Mouse (Mus musculus) stomach, postnatal 0 days (tissue): ENCODE measurements around the gene Serpina12. TPM values are rescaled to one million over a fixed set of nuclear protein-coding genes. Genes with fewer than 3 reads are reported as not detected.
A peak's percentile ranks its signal among the peaks of the same experiment; 100 is the strongest.

ENCODE experiments used
- ATAC-seq: fragments of 200-750 bp; cut with Nextera tagmentation; 2 replicates; pipeline ENCODE4 v1.8.0; 2017; ENCODE audit not compliant: low FRiP score, low TSS enrichment
- DNase-seq: peaks from one replicate; pipeline ENCODE4 v3.0.0-alpha.2; 2016; ENCODE audit warnings: low spot score
- H3K27ac ChIP-seq: fragments of 300-500 bp; sonication (generic); replicated peaks from 2 replicates; pipeline ENCODE4 v1.5.1; 2014; ENCODE audit warnings: mild to moderate bottlenecking, control low read depth
- H3K27me3 ChIP-seq: fragments of 300-500 bp; sonication (generic); 2 replicates; pipeline ENCODE4 v1.6.1; 2014; ENCODE audit warnings: low read length; ENCODE audit not compliant: control insufficient read depth, insufficient read depth
- H3K36me3 ChIP-seq: fragments of 300-500 bp; sonication (generic); 2 replicates; pipeline ENCODE4 v1.6.1; 2014; ENCODE audit warnings: low read length, mixed read lengths; ENCODE audit not compliant: control insufficient read depth, insufficient read depth
- H3K4me1 ChIP-seq: fragments of 300-500 bp; sonication (generic); replicated peaks from 2 replicates; pipeline ENCODE4 v1.6.1; 2014; ENCODE audit warnings: antibody characterized with exemption; ENCODE audit not compliant: control insufficient read depth, insufficient read depth
- H3K4me2 ChIP-seq: fragments of 300-500 bp; sonication (generic); replicated peaks from 2 replicates; pipeline ENCODE4 v1.6.1; 2014; ENCODE audit warnings: low read depth, mild to moderate bottlenecking, control low read depth, moderate library complexity
- H3K4me3 ChIP-seq: fragments of 300-500 bp; sonication (generic); 2 replicates; pipeline ENCODE4 v1.5.1; 2014; ENCODE audit warnings: low read depth, low read length, control low read depth
- H3K9ac ChIP-seq: fragments of 300-500 bp; sonication (generic); 2 replicates; pipeline ENCODE4 v1.6.1; 2014; ENCODE audit warnings: mild to moderate bottlenecking, low read length, control low read depth, mixed read lengths
- H3K9me3 ChIP-seq: fragments of 300-500 bp; sonication (generic); 2 replicates; pipeline ENCODE4 v1.6.1; 2016; ENCODE audit warnings: low read length; ENCODE audit not compliant: control insufficient read depth
- CTCF ChIP-seq: IDR thresholded peaks from 2 replicates; pipeline ENCODE4 v1.5.1; 2016; ENCODE audit warnings: antibody characterized with exemption, low read depth, mild to moderate bottlenecking, moderate library complexity
- EP300 ChIP-seq: optimal IDR thresholded peaks from 2 replicates; pipeline ENCODE3; 2016; ENCODE audit warnings: antibody characterized with exemption
- WGBS: fragments of 180-500 bp; shearing (Covaris S2); extraction: QIAGEN DNeasy Blood & Tissue Kit; methylation state at CpG from one replicate; pipeline ENCODE4 v1.1.7; 2014; 5-methylcytosine and 5-hydroxymethylcytosine counted together
- polyA plus RNA-seq: library from polyadenylated mRNA; unstranded; fragments of >200 nt; fragmentation: Nextera tagmentation; extraction: Ambion mirVana; gene quantifications from 2 replicates; pipeline ENCODE4 v1.2.1, GENCODE M21; 2015

Gene Serpina12
- polyA plus RNA-seq, 1 experiment from 2014 or later: 2.5 TPM

- H3K36me3 ChIP-seq: no peaks in the 10 kb centered on the region
- no peak overlapping the region for H3K4me3 ChIP-seq
- TF ChIP-seq EP300 (no peak), CTCF (no peak)
- H3K9me3 ChIP-seq: no peaks in the 10 kb centered on the region
- no peak overlapping the region for H3K27ac ChIP-seq
- H3K27me3 ChIP-seq: no peaks in the 10 kb centered on the region
- peak overlapping the region; percentile 20; the same call in 1 of the 2 replicates for H3K4me2 ChIP-seq
- DNase-seq (peak; percentile 34), ATAC-seq (peak; percentile 45; the same call in 1 of the 2 replicates)
- H3K9ac ChIP-seq: no peak overlapping the region
- no peaks in the 10 kb centered on the region for H3K4me1 ChIP-seq
- 20% methylated on average over 4 of the region's 4 CpGs for WGBS
Measured at GRCm38 (mm10) chr12:104067549-104067948, 23.3 kb upstream of the Serpina12 start.

- Histone ChIP-seq H3K4me2 (no peak overlapping the region), H3K4me3 (no peak overlapping the region), H3K9me3 (no peaks in the 10 kb centered on the region), H3K36me3 (no peaks in the 10 kb centered on the region), H3K9ac (no peak overlapping the region), H3K27me3 (no peaks in the 10 kb centered on the region), H3K27ac (no peak overlapping the region), H3K4me1 (no peaks in the 10 kb centered on the region)
- DNase-seq: peak; percentile 70
- peak; percentile 58; the same call in 1 of the 2 replicates for ATAC-seq
- TF ChIP-seq CTCF (peak; percentile 87), EP300 (no peak)
- WGBS: 23% methylated on average over 8 of the region's 8 CpGs
Measured at GRCm38 (mm10) chr12:104066241-104066640, 22.0 kb upstream of the Serpina12 start.

- H3K9me3 ChIP-seq: no peaks in the 10 kb centered on the region
- DNase-seq (no peak), ATAC-seq (no peak; the same call in 1 of the 2 replicates)
- peak overlapping the region; percentile 58 for H3K27ac ChIP-seq
- no peak overlapping the region for H3K4me2 ChIP-seq
- H3K27me3 ChIP-seq: no peaks in the 10 kb centered on the region
- 55% methylated on average over 4 of the region's 4 CpGs for WGBS
- H3K9ac ChIP-seq: no peak overlapping the region
- TF ChIP-seq CTCF (no peak), EP300 (no peak)
- no peaks in the 10 kb centered on the region for H3K4me1 ChIP-seq
- no peak overlapping the region for H3K4me3 ChIP-seq
- no peaks in the 10 kb centered on the region for H3K36me3 ChIP-seq
Measured at GRCm38 (mm10) chr12:104064996-104065395, 20.8 kb upstream of the Serpina12 start.

- H3K4me2 ChIP-seq: no peak overlapping the region
- no peaks in the 10 kb centered on the region for H3K36me3 ChIP-seq
- H3K4me3 ChIP-seq: no peak overlapping the region
- H3K27ac ChIP-seq: peak overlapping the region; percentile 58
- TF ChIP-seq EP300 (no peak), CTCF (no peak)
- no peak overlapping the region for H3K9ac ChIP-seq
- H3K9me3 ChIP-seq: no peaks in the 10 kb centered on the region
- ATAC-seq: no peak
- H3K27me3 ChIP-seq: no peaks in the 10 kb centered on the region
- WGBS: 49% methylated on average over 4 of the region's 4 CpGs
- H3K4me1 ChIP-seq: no peaks in the 10 kb centered on the region
- DNase-seq: no peak
Measured at GRCm38 (mm10) chr12:104064532-104064931, 20.3 kb upstream of the Serpina12 start.

GRCm38 (mm10) chr12:104061862-104062261, 17.6 kb upstream of the Serpina12 start:
- Histone ChIP-seq H3K9ac (no peak overlapping the region), H3K4me2 (no peak overlapping the region), H3K36me3 (no peaks in the 10 kb centered on the region), H3K9me3 (no peaks in the 10 kb centered on the region), H3K27me3 (no peaks in the 10 kb centered on the region), H3K4me3 (no peak overlapping the region), H3K27ac (no peak overlapping the region), H3K4me1 (no peaks in the 10 kb centered on the region)
- 37% methylated on average over 2 of the region's 2 CpGs for WGBS
- ATAC-seq: no peak
- TF ChIP-seq CTCF: no peak
- TF ChIP-seq EP300: no peak
- no peak for DNase-seq

DNA sequence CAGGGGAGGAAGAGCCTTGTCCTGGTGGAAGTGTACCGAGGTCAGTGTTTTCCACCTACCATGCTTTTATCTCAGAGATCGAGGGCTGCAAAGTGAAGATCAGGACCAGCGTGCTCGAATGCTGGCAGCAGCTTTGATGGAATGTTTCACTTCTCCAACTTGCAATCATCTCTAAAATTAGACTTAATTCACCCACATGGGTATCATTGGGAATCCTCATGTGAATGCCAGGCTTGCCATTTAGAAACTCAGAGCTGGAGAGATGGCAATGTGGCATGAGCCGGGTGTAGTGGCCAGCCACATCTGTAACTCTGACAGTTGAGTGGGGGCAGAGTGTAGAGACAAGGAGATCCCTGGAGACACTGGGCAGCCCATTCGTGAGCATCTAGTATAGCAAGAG, 15.9 kb upstream of the Serpina12 start:
- WGBS: 75% methylated on average over 6 of the region's 6 CpGs
- H3K27me3 ChIP-seq: no peaks in the 10 kb centered on the region
- no peaks in the 10 kb centered on the region for H3K4me1 ChIP-seq
- H3K4me2 ChIP-seq: no peak overlapping the region
- ATAC-seq (no peak), DNase-seq (no peak)
- H3K27ac ChIP-seq: no peak overlapping the region
- no peak overlapping the region for H3K9ac ChIP-seq
- TF ChIP-seq EP300 (no peak), CTCF (no peak)
- H3K4me3 ChIP-seq: no peak overlapping the region
- no peaks in the 10 kb centered on the region for H3K9me3 ChIP-seq
- no peaks in the 10 kb centered on the region for H3K36me3 ChIP-seq
